ENCODE assay signal across 8 mouse cellular contexts in the genomic region with DNA sequence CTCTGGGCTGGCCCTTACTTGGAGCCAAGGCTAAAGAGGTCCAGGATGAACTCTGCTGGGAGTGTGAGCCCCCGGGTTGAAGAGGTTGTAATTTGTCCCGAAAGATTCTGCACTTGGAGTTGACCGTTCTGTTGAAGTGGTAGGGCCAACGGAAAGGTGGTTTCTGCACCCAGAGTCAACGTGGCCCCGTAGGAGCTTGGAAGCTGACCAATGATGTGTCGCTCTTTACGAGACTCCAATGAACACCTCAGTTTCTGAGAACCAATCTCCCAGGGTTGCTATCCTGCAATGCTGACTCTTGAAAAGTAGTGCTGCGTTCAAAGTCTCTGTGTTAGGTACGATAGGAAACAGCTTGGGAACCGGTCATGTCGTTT. TPM values are rescaled to one million over a fixed set of nuclear protein-coding genes. Genes with fewer than 3 reads are reported as not detected.
A peak's percentile ranks its signal among the peaks of the same experiment; 100 is the strongest.
DNase-seq lines count a peak whose midpoint lies in the region; ATAC-seq and TF ChIP-seq lines count a peak whose summit lies in the region.

No protein-coding gene starts in this region.

- peak overlapping the region; percentile 98 for H3K4me3 ChIP-seq in layer of hippocampus, adult 2 months
- H3K4me3 ChIP-seq in forebrain, embryonic 15.5 days: peak overlapping the region; percentile 92
- H3K4me3 ChIP-seq in kidney, adult 2 months (ENCODE audit: insufficient read depth, low read depth, low read length): peak overlapping the region; percentile 93

- H3K9me3 ChIP-seq in forebrain, embryonic 15.5 days: no peaks in the 10 kb centered on the region

- peak overlapping the region; percentile 61 for H3K4me2 ChIP-seq in forebrain, embryonic 15.5 days (replicated peaks)

- TF ChIP-seq POLR2A in brain, embryonic 14.5 days (IDR thresholded peaks at IDR 0.05; ENCODE audit: borderline replicate concordance, extremely low read depth, insufficient read depth, insufficient read length, poor library complexity, severe bottlenecking): no peak
- no peak for TF ChIP-seq POLR2A in kidney, adult 2 months (IDR thresholded peaks at IDR 0.05; ENCODE audit: low read depth, low read length)

- peak overlapping the region; percentile 90 for H3K9ac ChIP-seq in forebrain, embryonic 15.5 days (replicated peaks)

- H3K4me1 ChIP-seq in forebrain, embryonic 15.5 days: peaks cover 22% of the 10 kb centered on the region
- H3K4me1 ChIP-seq in kidney, adult 2 months (ENCODE audit: control insufficient read depth, insufficient read depth, low read length): peaks cover 26% of the 10 kb centered on the region

- TF ChIP-seq CTCF in layer of hippocampus, adult 2 months (conservative IDR thresholded peaks at IDR 0.05): no peak
- TF ChIP-seq CTCF in brain, embryonic 14.5 days (IDR thresholded peaks at IDR 0.05; ENCODE audit: borderline replicate concordance, extremely low read depth, insufficient read depth, insufficient read length): no peak
- no peak for TF ChIP-seq CTCF in kidney, adult 2 months (conservative IDR thresholded peaks at IDR 0.05; ENCODE audit: insufficient read depth, insufficient read length, low read depth, low read length)

- ATAC-seq in forebrain, embryonic 15.5 days (replicated peaks): peak; percentile 2; the same call in 1 of the 2 replicates
- no peak for ATAC-seq in inflammation-experienced regulatory T-cells, adult 6 months

- no peaks in the 10 kb centered on the region for H3K36me3 ChIP-seq in forebrain, embryonic 15.5 days
- no peaks in the 10 kb centered on the region for H3K36me3 ChIP-seq in kidney, adult 2 months (ENCODE audit: control insufficient read depth, insufficient read depth, low read length)

- no peaks in the 10 kb centered on the region for H3K27me3 ChIP-seq in forebrain, embryonic 15.5 days
- no peaks in the 10 kb centered on the region for H3K27me3 ChIP-seq in kidney, adult 2 months (replicated peaks; ENCODE audit: control insufficient read depth, insufficient read depth, low read length)

- H3K27ac ChIP-seq in layer of hippocampus, adult 2 months: peak overlapping the region; percentile 98
- no peak overlapping the region for H3K27ac ChIP-seq in forebrain, embryonic 15.5 days (replicated peaks)
- peak overlapping the region; percentile 69; the same call in 1 of the 2 replicates for H3K27ac ChIP-seq in kidney, adult 2 months (ENCODE audit: insufficient read depth, low read depth, low read length)

- 8% methylated on average over 12 of the region's 12 CpGs for WGBS in forebrain, embryonic 15.5 days
- WGBS in kidney, adult 2 months: under 1% methylated on average over 12 of the region's 12 CpGs

- no peak for DNase-seq in layer of hippocampus, adult 2 months (ENCODE audit: low spot score in 2 of 2)
- DNase-seq in layer of hippocampus, postnatal 14 days (ENCODE audit: low spot score in 2 of 2): no peak
- DNase-seq in brain, embryonic 14.5 days (ENCODE audit: low read depth): peak; percentile 31
- peak; percentile 84 for DNase-seq in kidney, adult 2 months
- peak; percentile 10 for DNase-seq in lung, postnatal 25 days (ENCODE audit: low spot score)
- no peak for DNase-seq in layer of hippocampus, adult 9-11 months

RNA-seq across cellular contexts. Expression of a gene that starts 0.9 kb away (rescaled TPM):
- total RNA-seq in layer of hippocampus, adult 2 months (2021): 100 to 1,000 TPM; 137 to 145 TPM
- 100 to 1,000 TPM; 142 to 144 TPM for total RNA-seq in layer of hippocampus, postnatal 14 days (2021)
- polyA plus RNA-seq in brain, embryonic 14.5 days (2012; rRNA removed): 89.7 and 105 TPM in 2 replicates
- polyA plus RNA-seq in forebrain, embryonic 15.5 days (2015; fragmentation: Nextera tagmentation; extraction: Ambion mirVana): 132 TPM in 2 replicates
- polyA plus RNA-seq in kidney, adult 2 months (2012; rRNA removed): 328 and 349 TPM in 2 replicates
- 100 to 1,000 TPM; 115 to 129 (median 128) TPM for polyA plus RNA-seq in inflammation-experienced regulatory T-cells, adult 6 months (2017; shearing (Covaris generic))

RNA-seq across cellular contexts. Expression of a gene that starts 27.6 kb away (rescaled TPM):
- under 1 TPM; 0.66 to 0.97 TPM for total RNA-seq in layer of hippocampus, adult 2 months (2021)
- 1 to 10 TPM; 1.3 to 2.3 TPM for total RNA-seq in layer of hippocampus, postnatal 14 days (2021)
- polyA plus RNA-seq in brain, embryonic 14.5 days (2012; rRNA removed): 0.42 and 1.0 TPM in 2 replicates
- polyA plus RNA-seq in forebrain, embryonic 15.5 days (2015; fragmentation: Nextera tagmentation; extraction: Ambion mirVana): 0.27 and 0.37 TPM in 2 replicates
- polyA plus RNA-seq in kidney, adult 2 months (2012; rRNA removed): 0.03 TPM in 2 replicates
- under 1 TPM in 1 of 3 experiments, not detected in 2; 0.05 TPM for polyA plus RNA-seq in inflammation-experienced regulatory T-cells, adult 6 months (2017; shearing (Covaris generic))

Comparison
In these comparisons a context has a peak if more than half of its experiments do, and no peak if none do; other contexts are left out.
1. DNase-seq: peak in brain, embryonic 14.5 days (single experiment), kidney, adult 2 months (single experiment) and lung, postnatal 25 days (single experiment); none in layer of hippocampus, adult 2 months (0 of 2), layer of hippocampus, postnatal 14 days (0 of 2) and layer of hippocampus, adult 9-11 months (single experiment).
2. Peak in every context shown above with its lines, with median percentiles within 50 percentile points of each other: H3K4me3 ChIP-seq.